Mouse (Mus musculus): ENCODE data around the gene Kazald1.
"Not testable (repeated sequence)": the region's sequence is repeated elsewhere in the genome, so short reads cannot be mapped to it uniquely, and the experiment has no call there.

The Kazald1 gene

GRCm38 (mm10) chr19:45074580-45075322 lies at the start of gene Kazald1:
Gene Kazald1 (plus strand): TSS chr19:45075241.
- peak; percentile 86 to 89 for DNase-seq (ENCODE audit: low spot score in 2 of 2)

GRCm38 (mm10) chr19:45025937-45026568 lies 49.0 kb upstream of the Kazald1 start:
- no peak for DNase-seq (ENCODE audit: low spot score in 2 of 2)

- DNase-seq (ENCODE audit: low spot score in 2 of 2) = no peak
Observed at GRCm38 (mm10) chr19:45026958-45027670, 47.9 kb upstream of the Kazald1 start.

- no peak for DNase-seq (ENCODE audit: low spot score in 2 of 2)
Observed at GRCm38 (mm10) chr19:45027848-45028247, 47.2 kb upstream of the Kazald1 start.

GRCm38 (mm10) chr19:45028746-45029145 lies 46.3 kb upstream of the Kazald1 start:
- no peak for DNase-seq (ENCODE audit: low spot score in 2 of 2)

GRCm38 (mm10) chr19:45029571-45029970 lies 45.5 kb upstream of the Kazald1 start:
- DNase-seq (ENCODE audit: low spot score in 2 of 2) = no peak

GRCm38 (mm10) chr19:45030111-45030510 lies 44.9 kb upstream of the Kazald1 start:
- DNase-seq (ENCODE audit: low spot score in 2 of 2) = peak in 1 of 2 experiments; percentile 59

- peak in 1 of 2 experiments; percentile 61 for DNase-seq (ENCODE audit: low spot score in 2 of 2)
Observed at GRCm38 (mm10) chr19:45030746-45031693, 44.0 kb upstream of the Kazald1 start.

GRCm38 (mm10) chr19:45031780-45032179 lies 43.3 kb upstream of the Kazald1 start:
- peak; percentile 38 to 62 for DNase-seq (ENCODE audit: low spot score in 2 of 2)

- no peak for DNase-seq (ENCODE audit: low spot score in 2 of 2)
Observed at GRCm38 (mm10) chr19:45032570-45033332, 42.3 kb upstream of the Kazald1 start.

- DNase-seq (ENCODE audit: low spot score in 2 of 2) = peak in 1 of 2 experiments; percentile 48
Observed at GRCm38 (mm10) chr19:45036867-45037266, 38.2 kb upstream of the Kazald1 start.

- not testable (repeated sequence) for DNase-seq (ENCODE audit: low spot score in 2 of 2)
Observed at GRCm38 (mm10) chr19:45038198-45038597, 36.8 kb upstream of the Kazald1 start.

- no peak for DNase-seq (ENCODE audit: low spot score in 2 of 2)
Observed at GRCm38 (mm10) chr19:45040214-45040613, 34.8 kb upstream of the Kazald1 start.

- no peak for DNase-seq (ENCODE audit: low spot score in 2 of 2)
Observed at GRCm38 (mm10) chr19:45044389-45044927, 30.6 kb upstream of the Kazald1 start.

GRCm38 (mm10) chr19:45045236-45045635 lies 29.8 kb upstream of the Kazald1 start:
- no peak for DNase-seq (ENCODE audit: low spot score in 2 of 2)

- no peak for DNase-seq (ENCODE audit: low spot score in 2 of 2)
Observed at GRCm38 (mm10) chr19:45045651-45046050, 29.4 kb upstream of the Kazald1 start, which contains the start of gene Pdzd7. Gene Pdzd7 (minus strand): TSS chr19:45045717.

GRCm38 (mm10) chr19:45046523-45047321 lies 28.3 kb upstream of the Kazald1 start:
- DNase-seq (ENCODE audit: low spot score in 2 of 2) = peak; percentile 49 to 57

GRCm38 (mm10) chr19:45047417-45047934 lies 27.6 kb upstream of the Kazald1 start, which contains the start of gene Sfxn3:
Gene Sfxn3 (plus strand): TSS chr19:45047503.
- peak; percentile 68 to 76 for DNase-seq (ENCODE audit: low spot score in 2 of 2)

All from spleen, postnatal 14 days (tissue).